Mouse (Mus musculus) midbrain, embryonic 10.5 days (tissue): Measurements from ENCODE around the gene Diras2. TPM values are rescaled to one million over a fixed set of nuclear protein-coding genes. Genes with fewer than 3 reads are reported as not detected.
"Not testable (repeated sequence)": the region's sequence is repeated elsewhere in the genome, so short reads cannot be mapped to it uniquely, and the experiment has no call there.

Experiments used
- DNase-seq: peaks from one replicate; pipeline ENCODE4 v3.0.0-alpha.2; 2017; ENCODE audit warnings: low spot score
- H3K27ac ChIP-seq: fragments of 300-500 bp; sonication (generic); replicated peaks from 2 replicates; pipeline ENCODE4 v1.5.1; 2016; ENCODE audit warnings: mild to moderate bottlenecking
- H3K27me3 ChIP-seq: fragments of 300-500 bp; sonication (generic); 2 replicates; pipeline ENCODE4 v1.6.1; 2016; ENCODE audit warnings: low read depth, mild to moderate bottlenecking; ENCODE audit not compliant: poor library complexity, severe bottlenecking
- H3K36me3 ChIP-seq: fragments of 300-500 bp; sonication (generic); 2 replicates; pipeline ENCODE4 v1.6.1; 2016; ENCODE audit warnings: mild to moderate bottlenecking, moderate library complexity
- H3K4me1 ChIP-seq: fragments of 300-500 bp; sonication (generic); 2 replicates; pipeline ENCODE4 v1.6.1; 2016
- H3K4me3 ChIP-seq: fragments of 300-500 bp; sonication (generic); 2 replicates; pipeline ENCODE4 v1.5.1; 2016; ENCODE audit warnings: mild to moderate bottlenecking, moderate library complexity
- H3K9me3 ChIP-seq: fragments of 300-500 bp; sonication (generic); replicated peaks from 2 replicates; pipeline ENCODE4 v1.6.1; 2016; ENCODE audit warnings: mild to moderate bottlenecking
- WGBS: fragments of 180-500 bp; shearing (Covaris S2); methylation state at CpG from one replicate; pipeline ENCODE4 v1.1.7; 2016; 5-methylcytosine and 5-hydroxymethylcytosine counted together
- polyA plus RNA-seq: library from polyadenylated mRNA; unstranded; fragments of >200 nt; fragmentation: Nextera tagmentation; extraction: Ambion mirVana; gene quantifications from 2 replicates; pipeline ENCODE4 v1.2.1, GENCODE M21; 2016

Diras2 gene
- polyA plus RNA-seq, 1 experiment from 2014 or later: 0.04 TPM

DNA sequence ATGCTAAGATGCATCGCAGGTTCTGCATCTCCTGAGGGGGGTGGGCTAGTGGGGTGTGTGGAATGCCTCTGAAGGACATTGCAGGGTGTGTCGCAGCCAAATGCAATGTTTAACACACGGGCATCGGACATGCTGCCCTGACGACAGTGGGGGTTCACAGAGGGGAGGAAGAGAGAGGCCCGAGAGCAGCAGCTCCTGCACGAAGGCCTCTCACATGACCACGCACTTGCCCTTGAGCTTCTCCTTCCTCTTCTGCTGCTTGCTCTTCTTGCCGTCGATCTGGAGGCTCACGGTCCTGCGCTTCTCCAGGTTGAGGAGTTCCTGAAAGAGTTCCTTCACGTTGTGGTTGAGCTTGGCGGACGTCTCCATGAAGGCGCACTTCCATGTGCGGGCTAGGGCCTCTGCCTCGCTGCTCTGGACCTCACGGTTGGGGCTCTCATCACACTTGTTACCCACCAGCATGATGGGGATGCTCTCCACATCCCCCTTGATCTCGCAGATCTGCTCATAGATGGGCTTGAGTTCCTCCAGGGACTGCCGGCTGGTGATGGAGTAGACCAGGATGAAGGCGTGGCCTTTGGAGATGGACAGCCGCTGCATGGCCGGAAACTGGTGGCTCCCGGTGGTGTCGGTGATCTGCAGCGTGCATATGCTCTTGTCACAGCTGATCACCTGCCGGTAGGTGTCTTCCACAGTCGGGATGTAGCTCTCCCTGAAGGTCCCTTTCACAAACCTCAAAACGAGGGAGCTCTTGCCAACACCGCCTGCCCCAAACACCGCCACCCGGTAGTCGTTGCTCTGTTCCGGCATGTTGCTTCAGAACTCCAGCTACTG, 23.4 kb downstream of the Diras2 start:
- H3K9me3 ChIP-seq: no peaks in the 10 kb centered on the region
- H3K4me3 ChIP-seq: no peak overlapping the region
- no peak overlapping the region for H3K27ac ChIP-seq
- 88% methylated on average over 35 of the region's 35 CpGs for WGBS
- H3K36me3 ChIP-seq: no peaks in the 10 kb centered on the region
- no peaks in the 10 kb centered on the region for H3K27me3 ChIP-seq
- DNase-seq: no peak
- 0 out of 2 replicates have a peak, but pooled peaks cover 6% of the 10 kb centered on the region for H3K4me1 ChIP-seq

DNA sequence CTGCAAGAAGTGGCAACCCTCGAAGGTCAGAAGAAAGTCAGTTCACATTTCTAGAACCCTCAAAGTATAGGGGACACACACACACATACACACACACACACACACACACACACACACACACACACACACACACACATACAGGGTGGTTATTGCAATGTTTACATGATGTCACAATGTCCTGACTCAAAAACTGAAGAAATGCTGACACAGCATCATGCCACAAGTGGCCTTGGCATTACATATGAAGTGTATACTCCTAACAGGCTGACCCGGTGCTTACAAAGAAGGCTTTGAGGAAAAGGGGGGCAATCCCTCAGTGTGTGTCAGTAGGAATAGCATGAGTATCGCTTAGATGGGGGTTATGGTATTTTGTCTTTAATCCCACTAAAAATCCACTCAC, 24.3 kb downstream of the Diras2 start:
- not testable (repeated sequence) for H3K27me3 ChIP-seq, H3K36me3 ChIP-seq, H3K9me3 ChIP-seq, DNase-seq, H3K4me3 ChIP-seq, H3K4me1 ChIP-seq, H3K27ac ChIP-seq
- 81% methylated on average over 3 of the region's 3 CpGs for WGBS

DNA sequence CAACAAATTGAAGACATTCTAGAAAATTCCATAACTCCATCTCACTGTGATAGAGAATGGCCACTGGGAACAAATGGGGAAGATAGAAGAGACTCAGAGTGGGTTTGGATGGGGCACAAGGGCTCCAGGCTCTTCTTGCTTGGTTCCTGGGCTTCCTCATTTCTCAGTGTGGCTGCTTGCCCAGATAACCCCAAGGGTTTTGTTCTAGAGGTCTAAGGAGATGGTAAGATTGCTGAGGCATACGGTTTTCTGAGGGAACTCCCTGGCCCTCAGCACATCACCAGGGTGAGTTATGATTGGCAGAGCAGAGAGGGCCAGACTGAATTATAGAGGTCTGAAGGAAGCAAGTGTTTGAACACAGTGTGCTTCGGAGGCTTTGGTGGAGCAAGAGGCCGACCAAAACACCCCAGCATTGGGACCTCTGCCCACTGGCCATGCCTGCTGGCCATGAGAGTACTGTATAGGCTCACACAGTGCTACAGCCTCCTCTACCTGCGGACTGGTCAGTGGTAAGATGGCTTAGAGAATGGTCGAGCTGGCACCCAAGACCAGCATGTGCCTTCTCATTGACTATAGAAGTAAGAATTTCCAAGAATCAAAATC, 25.3 kb downstream of the Diras2 start:
- not testable (repeated sequence) for H3K36me3 ChIP-seq, H3K27me3 ChIP-seq, H3K4me1 ChIP-seq, DNase-seq, H3K4me3 ChIP-seq, H3K9me3 ChIP-seq, H3K27ac ChIP-seq
- WGBS: 92% methylated on average over 5 of the region's 5 CpGs

DNA sequence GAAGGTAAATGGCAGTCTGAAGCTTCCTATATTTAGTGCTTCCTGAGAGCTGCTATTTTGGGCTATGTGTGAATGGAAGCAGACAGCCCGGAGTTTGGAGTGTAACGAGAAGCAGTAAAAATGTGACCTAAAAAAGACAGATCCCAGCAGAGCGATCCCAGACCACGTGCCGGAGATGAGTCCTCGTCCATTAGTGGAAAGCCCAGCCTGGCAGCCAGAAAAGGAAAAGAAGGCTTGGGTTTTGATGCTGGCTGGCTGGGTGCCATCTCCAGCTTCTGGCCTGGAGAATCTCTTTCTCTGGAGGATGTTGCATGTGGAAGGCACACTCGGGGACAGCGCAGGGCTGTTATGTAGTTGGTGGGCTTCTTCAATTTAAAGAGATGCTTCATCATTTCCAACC, 29.4 kb downstream of the Diras2 start:
- no peak for DNase-seq
- 89% methylated on average over 8 of the region's 8 CpGs for WGBS
- H3K36me3 ChIP-seq: no peaks in the 10 kb centered on the region
- H3K27me3 ChIP-seq: no peaks in the 10 kb centered on the region
- no peaks in the 10 kb centered on the region for H3K9me3 ChIP-seq
- H3K4me3 ChIP-seq: no peak overlapping the region
- H3K4me1 ChIP-seq: no peaks in the 10 kb centered on the region
- H3K27ac ChIP-seq: no peak overlapping the region

DNA sequence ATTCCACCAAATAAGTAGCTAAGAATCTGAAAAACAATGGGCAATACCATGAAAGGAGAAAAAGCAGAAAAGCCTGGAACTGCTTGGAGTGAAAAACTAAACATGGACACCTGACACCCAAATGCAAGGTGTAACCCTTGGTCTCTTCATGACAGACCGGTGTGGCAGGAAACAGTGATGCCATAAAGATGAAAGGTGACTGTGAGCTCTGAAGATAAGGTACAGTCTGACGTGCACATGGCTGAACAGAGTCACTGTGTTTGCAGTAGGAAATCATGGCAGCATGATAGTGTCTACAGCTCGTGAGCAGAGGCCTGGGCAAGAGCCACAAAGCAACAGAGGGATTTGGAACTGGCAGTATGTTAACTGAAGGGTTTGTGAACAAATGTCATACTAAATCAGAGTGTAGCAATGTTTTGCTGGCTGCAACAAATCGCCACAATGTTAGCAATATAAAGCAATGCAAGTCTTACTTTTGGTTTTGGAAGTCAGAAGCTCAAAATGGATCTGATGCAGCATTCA, 34.0 kb downstream of the Diras2 start:
- no peak for DNase-seq
- H3K4me3 ChIP-seq: no peak overlapping the region
- H3K36me3 ChIP-seq: no peaks in the 10 kb centered on the region
- H3K27me3 ChIP-seq: no peaks in the 10 kb centered on the region
- no peaks in the 10 kb centered on the region for H3K4me1 ChIP-seq
- H3K9me3 ChIP-seq: no peaks in the 10 kb centered on the region
- H3K27ac ChIP-seq: no peak overlapping the region
- WGBS: 77% methylated on average over 4 of the region's 4 CpGs

DNA sequence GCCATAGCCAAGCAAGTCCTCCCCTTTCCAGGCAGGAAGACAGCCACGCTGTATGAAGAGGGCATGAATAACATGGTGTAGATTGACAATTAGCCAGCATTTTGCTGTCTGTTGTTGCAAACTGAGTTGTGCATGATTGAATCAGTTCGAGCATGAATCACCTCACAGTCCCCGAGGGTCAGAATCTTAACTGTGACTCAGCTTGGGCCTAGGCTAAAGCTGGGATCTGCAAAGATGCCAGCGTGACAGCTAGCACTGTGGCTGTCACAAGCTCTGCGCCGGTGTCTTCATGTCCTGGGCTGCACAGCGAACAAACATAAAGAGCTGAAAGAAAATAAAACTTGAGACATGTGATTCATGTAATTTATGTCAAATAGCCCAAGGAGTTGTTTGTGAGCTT, 42.3 kb downstream of the Diras2 start:
- no peak for DNase-seq
- Histone ChIP-seq H3K27ac (no peak overlapping the region), H3K36me3 (no peaks in the 10 kb centered on the region), H3K4me1 (no peaks in the 10 kb centered on the region), H3K9me3 (peaks cover 4% of the 10 kb centered on the region; the same call in 1 of the 2 replicates), H3K27me3 (no peaks in the 10 kb centered on the region), H3K4me3 (no peak overlapping the region)
- whole genome bisulfite sequencing: 92% methylated on average over 7 of the region's 7 CpGs

DNA sequence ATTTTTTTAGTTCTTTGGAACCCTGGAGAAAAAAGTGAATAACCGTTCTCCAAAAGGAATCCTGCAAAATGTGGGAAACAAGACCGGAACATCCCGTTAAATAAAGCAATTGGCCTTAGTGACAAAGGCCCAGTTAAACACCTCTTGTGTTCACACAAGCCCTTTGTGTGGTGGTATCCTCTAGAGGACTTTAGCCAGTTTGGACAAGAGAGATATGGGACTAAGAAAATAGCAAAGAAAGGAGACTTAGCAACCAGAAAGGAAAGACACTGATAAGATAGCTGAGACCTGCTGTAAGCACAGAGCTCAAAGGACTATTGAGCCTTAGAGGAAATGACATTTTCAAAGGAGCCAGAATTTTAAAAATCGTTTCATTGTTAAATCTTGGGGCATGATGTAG, 47.0 kb downstream of the Diras2 start:
- no peak for DNase-seq
- Histone ChIP-seq H3K36me3 (no peaks in the 10 kb centered on the region), H3K27me3 (no peaks in the 10 kb centered on the region), H3K4me3 (no peak overlapping the region), H3K27ac (no peak overlapping the region), H3K4me1 (no peaks in the 10 kb centered on the region), H3K9me3 (no peaks in the 10 kb centered on the region)
- WGBS: 74% methylated on average over 4 of the region's 4 CpGs

DNA sequence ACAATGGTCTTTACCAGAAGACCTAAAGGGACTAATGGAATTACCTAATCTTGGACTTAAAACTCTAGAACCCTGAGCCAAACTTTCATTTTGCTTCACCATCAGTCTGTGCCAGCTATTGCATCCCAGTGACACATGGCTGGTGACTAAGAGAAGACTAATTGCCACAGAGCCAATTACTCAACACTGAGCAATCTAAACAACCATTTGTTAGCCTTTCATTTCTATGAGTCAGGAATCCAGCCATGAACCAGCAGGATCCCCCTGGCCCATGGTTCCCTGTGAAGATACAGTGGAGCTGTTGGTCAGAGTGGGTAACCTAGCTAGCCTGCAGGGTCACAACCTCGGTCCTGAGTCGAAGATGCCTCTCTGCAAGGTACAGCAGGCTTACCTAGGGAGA, 49.3 kb downstream of the Diras2 start:
- DNase-seq: no peak

DNA sequence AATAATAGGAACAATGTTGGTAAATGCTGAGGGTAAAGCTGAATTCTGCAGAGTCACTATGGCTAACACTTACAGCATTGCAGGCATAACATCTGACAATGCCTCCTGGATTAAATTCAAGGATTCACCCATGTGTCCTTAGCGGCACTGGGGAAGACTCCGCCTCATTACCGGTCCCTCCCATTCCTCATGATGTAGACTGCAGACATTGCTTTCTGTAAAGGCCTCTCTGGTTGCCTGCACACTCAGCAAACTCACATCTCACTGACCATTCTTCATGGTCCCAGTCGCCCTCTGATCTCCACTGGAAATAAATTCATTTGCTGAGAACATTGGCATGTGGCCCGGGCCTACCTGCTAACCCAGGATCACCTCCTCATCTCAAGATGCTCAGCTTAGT, 51.9 kb downstream of the Diras2 start:
- DNase-seq: no peak
- no peak overlapping the region for H3K27ac ChIP-seq
- 95% methylated on average over 5 of the region's 5 CpGs for WGBS

More for the DNA sequence above, 49.3 kb downstream of the Diras2 start:
- WGBS: 84% methylated on average over 2 of the region's 2 CpGs
- Histone ChIP-seq H3K9me3 (no peaks in the 10 kb centered on the region), H3K27ac (no peak overlapping the region), H3K27me3 (no peaks in the 10 kb centered on the region), H3K4me3 (no peak overlapping the region), H3K4me1 (no peaks in the 10 kb centered on the region), H3K36me3 (no peaks in the 10 kb centered on the region)

DNA sequence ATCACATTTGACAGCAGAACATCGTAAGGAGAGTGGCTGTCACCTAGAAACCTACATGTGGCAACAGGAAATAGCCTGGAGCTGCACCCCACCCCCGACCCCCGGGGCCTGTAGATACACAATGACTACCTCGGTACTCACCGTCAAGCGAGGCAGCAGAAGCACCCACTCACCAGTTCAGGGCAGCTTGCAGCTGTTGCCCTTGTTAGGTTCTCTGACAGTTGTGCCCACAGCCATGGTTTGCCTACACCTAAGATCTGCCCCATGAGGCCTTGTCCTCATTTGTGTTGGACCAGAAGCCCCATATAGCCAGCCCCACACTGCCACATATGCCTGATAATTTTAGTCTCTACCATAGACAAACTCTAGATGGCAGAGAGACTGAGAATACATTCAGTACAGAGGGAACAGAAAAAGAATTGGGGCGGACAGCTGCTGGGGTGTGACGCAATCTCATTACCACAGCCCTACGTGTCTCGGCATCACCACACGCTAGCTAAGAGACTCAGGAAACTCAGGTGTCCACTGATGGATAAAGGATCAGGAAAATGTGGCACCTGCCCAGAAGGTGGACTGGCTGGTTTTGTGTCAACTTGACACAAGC, 54.0 kb downstream of the Diras2 start:
- Histone ChIP-seq H3K36me3 (no peaks in the 10 kb centered on the region), H3K27ac (no peak overlapping the region), H3K9me3 (no peaks in the 10 kb centered on the region), H3K4me3 (no peak overlapping the region), H3K4me1 (0 out of 2 replicates have a peak, but pooled peaks cover 3% of the 10 kb centered on the region), H3K27me3 (peaks cover 13% of the 10 kb centered on the region; the same call in 1 of the 2 replicates)
- DNase-seq: no peak
- WGBS: 93% methylated on average over 11 of the region's 11 CpGs

More for the DNA sequence above, 51.9 kb downstream of the Diras2 start:
- Histone ChIP-seq H3K27me3 (no peaks in the 10 kb centered on the region), H3K4me3 (no peak overlapping the region), H3K9me3 (no peaks in the 10 kb centered on the region), H3K36me3 (no peaks in the 10 kb centered on the region), H3K4me1 (no peaks in the 10 kb centered on the region)

DNA sequence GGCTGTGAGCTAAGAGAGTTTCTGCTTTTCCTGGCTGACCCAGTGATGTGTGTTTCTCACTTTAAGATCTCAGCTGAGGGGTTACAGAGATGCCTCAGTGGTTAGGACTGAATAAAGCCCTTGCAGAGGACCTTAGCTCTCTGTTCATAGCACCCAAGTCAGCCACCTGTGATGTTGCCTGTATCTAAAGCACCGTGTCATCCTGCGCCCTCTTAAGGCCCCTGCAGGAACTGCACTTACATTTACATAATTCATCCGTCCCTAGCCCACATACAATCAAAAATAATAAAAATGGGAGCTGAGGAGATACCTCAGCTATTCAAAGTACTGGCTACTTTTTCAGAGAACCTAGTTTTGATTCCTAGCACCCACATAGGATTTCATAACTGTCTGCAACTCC, 54.9 kb downstream of the Diras2 start:
- 62% methylated on average over 3 of the region's 3 CpGs for WGBS

DNA sequence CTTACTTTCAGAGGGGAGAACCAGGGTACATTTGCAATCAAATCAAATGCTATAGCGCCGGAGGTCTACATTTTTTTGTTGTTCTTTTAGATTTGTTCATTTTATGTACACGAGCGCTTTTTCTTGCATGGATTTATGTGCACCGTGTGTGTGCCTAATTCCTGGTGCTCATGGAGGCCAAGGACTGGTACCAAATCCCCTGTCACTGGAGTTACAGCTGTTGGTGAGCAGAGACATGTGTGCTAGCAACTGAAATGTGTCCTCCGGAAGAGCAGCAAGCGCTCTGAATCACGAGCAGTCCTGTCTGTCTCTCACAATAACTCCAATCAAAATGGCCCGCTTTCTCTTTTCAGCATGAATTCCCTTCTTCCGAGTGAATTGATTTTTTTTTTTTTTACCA, 55.8 kb downstream of the Diras2 start:
- H3K27ac ChIP-seq: no peak overlapping the region
- no peaks in the 10 kb centered on the region for H3K36me3 ChIP-seq
- H3K27me3 ChIP-seq: peaks cover 20% of the 10 kb centered on the region; the same call in 1 of the 2 replicates
- H3K9me3 ChIP-seq: no peaks in the 10 kb centered on the region
- no peak for DNase-seq
- peaks cover 11% of the 10 kb centered on the region for H3K4me1 ChIP-seq
- 88% methylated on average over 10 of the region's 10 CpGs for WGBS
- no peak overlapping the region for H3K4me3 ChIP-seq

More for the DNA sequence above, 54.9 kb downstream of the Diras2 start:
- H3K27me3 ChIP-seq: peaks cover 18% of the 10 kb centered on the region; the same call in 1 of the 2 replicates
- H3K4me1 ChIP-seq: 0 out of 2 replicates have a peak, but pooled peaks cover 8% of the 10 kb centered on the region
- H3K27ac ChIP-seq: no peak overlapping the region
- no peak overlapping the region for H3K4me3 ChIP-seq
- H3K9me3 ChIP-seq: no peaks in the 10 kb centered on the region
- no peaks in the 10 kb centered on the region for H3K36me3 ChIP-seq
- no peak for DNase-seq

DNA sequence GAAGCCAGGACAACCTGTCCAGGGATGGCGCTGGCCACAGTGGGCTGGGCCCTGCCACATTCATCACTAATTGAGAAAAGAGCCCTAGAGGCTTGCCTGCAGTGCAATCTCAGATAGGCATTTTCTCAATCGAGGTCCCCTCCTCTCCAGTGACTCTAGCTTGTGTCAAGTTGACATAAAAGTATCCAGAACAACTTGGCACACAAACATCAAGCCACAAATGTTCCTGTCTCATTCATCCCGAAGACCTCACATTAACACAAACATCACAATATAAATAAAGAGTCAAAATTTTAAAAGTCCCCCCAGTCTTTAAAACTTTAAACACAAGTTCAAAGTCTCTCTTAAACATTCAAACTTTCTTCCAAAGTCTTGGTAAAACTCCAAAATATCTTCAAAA, 56.3 kb downstream of the Diras2 start:
- WGBS: 88% methylated on average over 3 of the region's 3 CpGs
- H3K27ac ChIP-seq: no peak overlapping the region
- no peaks in the 10 kb centered on the region for H3K9me3 ChIP-seq
- peaks cover 20% of the 10 kb centered on the region; the same call in 1 of the 2 replicates for H3K27me3 ChIP-seq
- H3K36me3 ChIP-seq: no peaks in the 10 kb centered on the region
- H3K4me1 ChIP-seq: peaks cover 15% of the 10 kb centered on the region
- no peak overlapping the region for H3K4me3 ChIP-seq
- no peak for DNase-seq
